Mouse (Mus musculus) liver, embryonic 14.5 days (tissue): ENCODE measurements around the gene Hspa1b. TPM values are rescaled to one million over a fixed set of nuclear protein-coding genes. Genes with fewer than 3 reads are reported as not detected.

Experiments
- ATAC-seq: fragments of 200-750 bp; cut with Nextera tagmentation; 2 replicates; pipeline ENCODE4 v1.8.0; 2017; ENCODE audit warnings: moderate number of reproducible peaks, mild to moderate bottlenecking, moderate library complexity; ENCODE audit not compliant: insufficient read depth
- DNase-seq, 3 experiments: peaks; one replicate each; pipeline ENCODE4 v3.0.0-alpha.2; 2012 to 2013; ENCODE audit warnings: low read depth in 3 of 3, low spot score in 3 of 3
- H3K27ac ChIP-seq: fragments of 300-500 bp; sonication (generic); 2 replicates; pipeline ENCODE4 v1.5.1; 2014; ENCODE audit warnings: moderate library complexity, mild to moderate bottlenecking, control low read depth, inconsistent platforms
- H3K27me3 ChIP-seq: fragments of 300-500 bp; sonication (generic); 2 replicates; pipeline ENCODE4 v1.6.1; 2014; ENCODE audit warnings: mild to moderate bottlenecking, low read length, moderate library complexity; ENCODE audit not compliant: control insufficient read depth, insufficient read depth
- H3K36me3 ChIP-seq: fragments of 300-500 bp; sonication (generic); replicated peaks from 2 replicates; pipeline ENCODE4 v1.6.1; 2014; ENCODE audit warnings: low read depth; ENCODE audit not compliant: control insufficient read depth, insufficient read depth
- H3K4me1 ChIP-seq, 2 experiments: fragments of 200-500 bp in 1 of 2; fragments of 300-500 bp in 1 of 2; sonication (generic) in 1 of 2; replicated peaks; 2 replicates each; pipeline ENCODE4 v1.6.1; 2012 to 2014; ENCODE audit warnings: antibody characterized with exemption in 1 of 2, inconsistent platforms in 1 of 2, low read length in 1 of 2; ENCODE audit not compliant: control insufficient read depth in 2 of 2, insufficient read depth in 2 of 2
- H3K4me2 ChIP-seq: fragments of 300-500 bp; sonication (generic); 2 replicates; pipeline ENCODE4 v1.6.1; 2014; ENCODE audit warnings: low read depth, mild to moderate bottlenecking, control low read depth, moderate library complexity
- H3K4me3 ChIP-seq, 2 experiments: fragments of 200-500 bp in 1 of 2; fragments of 300-500 bp in 1 of 2; sonication (generic) in 1 of 2; 2 replicates each; pipeline ENCODE4 v1.5.1; 2012 to 2014; ENCODE audit warnings: low read depth in 2 of 2, low read length in 2 of 2, mild to moderate bottlenecking in 2 of 2, control low read depth in 1 of 2, inconsistent platforms in 1 of 2, moderate library complexity in 1 of 2; ENCODE audit not compliant: insufficient read depth in 1 of 2
- H3K9ac ChIP-seq: fragments of 300-500 bp; sonication (generic); replicated peaks from 2 replicates; pipeline ENCODE4 v1.6.1; 2014; ENCODE audit warnings: mild to moderate bottlenecking, control low read depth, moderate library complexity
- H3K9me3 ChIP-seq: fragments of 300-500 bp; sonication (generic); 2 replicates; pipeline ENCODE4 v1.6.1; 2016; ENCODE audit warnings: low read length, mixed read lengths; ENCODE audit not compliant: control insufficient read depth
- CTCF ChIP-seq: IDR thresholded peaks from 2 replicates; pipeline ENCODE4 v1.5.1; 2016; ENCODE audit warnings: antibody characterized with exemption, low read depth, control low read depth
- EP300 ChIP-seq: IDR thresholded peaks from 2 replicates; pipeline ENCODE4 v1.6.1; 2016; ENCODE audit warnings: antibody characterized with exemption, low read depth
- WGBS: fragments of 180-500 bp; shearing (Covaris S2); extraction: QIAGEN DNeasy Blood & Tissue Kit; methylation state at CpG from one replicate; pipeline ENCODE4 v1.1.7; 2014; ENCODE audit not compliant: insufficient replicate concordance; 5-methylcytosine and 5-hydroxymethylcytosine counted together
- polyA plus RNA-seq, 2 experiments: library from polyadenylated mRNA; depleted of rRNA in 1 of 2; stranded (reverse) in 1 of 2; unstranded in 1 of 2; fragments of >200 nt; fragmentation: Nextera tagmentation in 1 of 2; extraction: Ambion mirVana in 1 of 2; gene quantifications; 2 replicates each; pipeline versions ENCODE4 v1.2.1 to v1.2.3; 2012 to 2014

Hspa1b gene
- polyA plus RNA-seq, 2 experiments, result 1.5 TPM; not detected in 1

DNA sequence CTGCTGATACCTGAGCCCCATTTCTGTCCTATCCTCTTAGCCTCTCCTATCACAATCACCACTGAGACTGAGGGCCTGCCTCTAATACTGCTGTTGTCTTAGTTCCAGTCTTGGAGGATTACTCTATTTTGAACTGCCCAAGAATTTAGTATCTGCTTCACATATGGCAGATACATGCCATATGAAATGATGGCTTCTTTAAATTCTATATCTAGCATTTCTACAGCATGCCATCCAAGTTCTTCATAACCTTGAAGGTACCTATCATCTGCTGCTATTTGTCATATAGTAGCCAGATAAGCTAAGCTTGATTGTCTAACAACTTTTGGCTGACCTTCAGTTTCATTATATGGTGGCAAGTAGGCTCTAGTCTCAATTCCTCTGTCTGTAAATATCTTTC, 35.7 kb upstream of the Hspa1b start:
- no peak for DNase-seq
- no peak overlapping the region for H3K4me2 ChIP-seq
- H3K4me3 ChIP-seq, result no peak overlapping the region
- TF ChIP-seq EP300, result no peak
- TF ChIP-seq CTCF, result no peak
- 0 out of 2 replicates have a peak overlapping the region, but pooled peaks have one; percentile 18 for H3K27ac ChIP-seq
- peaks cover 23% of the 10 kb centered on the region for H3K36me3 ChIP-seq
- H3K9ac ChIP-seq, result no peak overlapping the region
- ATAC-seq, result no peak
- H3K9me3 ChIP-seq, result no peaks in the 10 kb centered on the region
- no peaks in the 10 kb centered on the region for H3K27me3 ChIP-seq
- peaks cover 21 to 26% of the 10 kb centered on the region in 2 experiments for H3K4me1 ChIP-seq

DNA sequence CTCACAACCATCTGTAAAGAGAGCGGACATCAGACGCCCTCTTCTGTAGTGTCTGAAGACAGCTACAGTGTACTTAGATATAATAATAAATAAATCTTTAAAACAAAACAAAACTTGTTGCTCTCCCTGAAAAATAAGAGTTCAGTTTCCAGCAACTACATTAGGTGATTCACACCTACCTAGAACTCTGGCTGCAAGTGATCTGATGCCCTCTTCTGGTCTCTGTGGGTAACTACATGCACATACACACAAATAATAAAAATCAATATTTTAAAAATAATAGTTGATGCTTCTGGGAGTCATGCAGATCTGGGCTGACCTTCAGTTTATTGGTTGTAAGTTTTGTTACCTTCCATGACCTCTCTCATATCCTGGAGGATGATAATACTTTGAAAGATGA, 25.2 kb upstream of the Hspa1b start:
- ATAC-seq (no peak), DNase-seq (peak in 1 of 3 experiments; percentile 30)
- Histone ChIP-seq H3K9me3 (no peaks in the 10 kb centered on the region), H3K27me3 (no peaks in the 10 kb centered on the region), H3K4me1 (peaks cover 7 to 18% of the 10 kb centered on the region in 2 experiments; a peak in 3 of 4 replicates), H3K4me2 (no peak overlapping the region), H3K36me3 (peaks cover 27% of the 10 kb centered on the region), H3K4me3 (no peak overlapping the region), H3K27ac (no peak overlapping the region), H3K9ac (no peak overlapping the region)
- TF ChIP-seq EP300 (no peak), CTCF (peak; percentile 70)
- 56% methylated on average over 2 of the region's 2 CpGs for WGBS

DNA sequence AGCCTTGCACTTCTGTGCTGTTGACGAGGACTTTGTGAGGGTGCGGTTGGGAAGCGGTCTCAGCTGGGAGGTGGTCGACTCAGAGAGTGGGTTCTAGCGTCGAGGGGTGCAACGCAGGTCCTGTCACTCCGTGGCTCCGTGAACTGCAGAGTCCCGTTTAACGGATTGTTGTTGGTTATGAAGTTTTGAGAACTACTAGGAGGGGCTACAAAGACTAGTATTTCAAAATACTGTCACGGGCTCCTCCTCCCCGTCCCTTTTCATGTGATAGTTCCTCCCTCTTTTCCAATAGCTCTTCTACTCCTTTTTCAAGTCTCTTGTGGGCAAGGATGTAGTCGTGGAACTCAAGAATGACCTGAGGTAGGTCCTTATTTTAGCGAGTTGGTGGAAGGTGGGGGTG, 23.3 kb upstream of the Hspa1b start:
- no peak for TF ChIP-seq EP300
- no peak for TF ChIP-seq CTCF
- no peak; the same call in 1 of the 2 replicates for ATAC-seq

DNA sequence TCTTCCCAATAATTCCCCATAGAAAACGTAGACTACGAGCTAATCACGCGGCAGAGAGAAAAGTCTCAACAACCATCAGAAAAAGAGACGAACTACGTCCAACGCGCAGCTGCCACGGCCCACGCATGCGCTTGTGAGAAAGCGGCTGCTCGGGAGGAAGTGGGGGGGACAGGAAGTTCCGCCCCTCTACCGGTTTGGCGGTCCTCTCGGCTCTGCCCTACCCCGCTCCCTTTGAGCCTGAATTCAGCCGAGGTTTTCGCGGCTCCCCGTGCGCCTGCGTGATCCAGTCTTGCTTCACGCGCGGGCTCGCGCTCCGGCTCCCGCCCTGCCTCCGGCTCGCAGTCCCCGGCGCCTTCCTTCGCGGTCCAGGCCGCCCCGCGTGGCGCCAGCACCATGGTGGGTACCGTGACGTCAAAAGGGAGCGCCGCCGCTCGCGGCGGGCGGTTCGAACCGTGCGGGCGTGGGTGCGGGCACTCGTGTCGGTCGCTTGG, 22.7 kb upstream of the Hspa1b start, which contains the start of gene Lsm2:
Gene Lsm2 (plus strand): TSS at position 173 of the 491 bp plus-strand sequence.
- Histone ChIP-seq H3K4me2 (peak within 1 kb of the TSS; percentile 95), H3K9ac (peak within 1 kb of the TSS; percentile 95), H3K27me3 (no peaks in the 10 kb centered on the region), H3K9me3 (no peaks in the 10 kb centered on the region), H3K4me1 (peaks cover 7 to 18% of the 10 kb centered on the region in 2 experiments; a peak in 3 of 4 replicates), H3K4me3 (peak within 1 kb of the TSS; percentile 91 to 93), H3K27ac (peak within 1 kb of the TSS; percentile 90), H3K36me3 (peaks cover 22% of the 10 kb centered on the region)
- whole genome bisulfite sequencing, result under 1% methylated on average over 58 of the region's 58 CpGs
- DNase-seq, result peak; percentile 85 to 87 (median 86)
- ATAC-seq, result peak; percentile 94
- TF ChIP-seq EP300 (no peak), CTCF (no peak)

More for the DNA sequence above, 23.3 kb upstream of the Hspa1b start:
- H3K4me1 ChIP-seq, result peaks cover 7 to 18% of the 10 kb centered on the region in 2 experiments; a peak in 3 of 4 replicates
- no peaks in the 10 kb centered on the region for H3K27me3 ChIP-seq
- H3K4me2 ChIP-seq, result peak overlapping the region; percentile 95
- WGBS, result under 1% methylated on average over 15 of the region's 15 CpGs
- peak overlapping the region; percentile 91 to 93 for H3K4me3 ChIP-seq
- peaks cover 22% of the 10 kb centered on the region for H3K36me3 ChIP-seq
- H3K9ac ChIP-seq, result peak overlapping the region; percentile 95
- no peak for DNase-seq
- H3K9me3 ChIP-seq, result no peaks in the 10 kb centered on the region
- H3K27ac ChIP-seq, result peak overlapping the region; percentile 90

DNA sequence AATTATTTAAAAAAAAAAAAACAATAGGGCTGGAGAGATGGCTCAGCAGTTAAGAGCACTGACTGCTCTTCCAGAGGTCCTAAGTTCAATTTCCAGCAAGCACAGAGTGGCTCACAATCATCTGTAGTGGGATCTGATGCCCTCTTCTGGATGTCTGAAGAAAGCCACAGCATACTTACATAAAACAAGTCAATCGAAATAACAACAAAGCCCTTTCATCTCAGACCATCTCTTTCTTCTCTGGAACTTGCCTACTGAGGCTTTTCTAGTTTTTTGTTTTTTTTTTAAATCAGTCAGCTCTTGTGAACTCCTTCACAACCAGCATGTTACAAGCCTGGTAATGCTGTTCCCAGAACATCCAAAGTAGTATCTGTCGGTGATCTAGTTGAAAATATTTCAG, 21.6 kb upstream of the Hspa1b start:
- no peaks in the 10 kb centered on the region for H3K27me3 ChIP-seq
- 9% methylated on average over 2 of the region's 2 CpGs for WGBS
- no peak for TF ChIP-seq EP300
- TF ChIP-seq CTCF, result peak; percentile 68
- peak overlapping the region; percentile 62 to 91 for H3K4me3 ChIP-seq
- peak overlapping the region; percentile 90 for H3K27ac ChIP-seq
- ATAC-seq (no peak), DNase-seq (peak in 1 of 3 experiments; percentile 57)
- no peaks in the 10 kb centered on the region for H3K9me3 ChIP-seq
- H3K9ac ChIP-seq, result peak overlapping the region; percentile 95
- peaks cover 11% of the 10 kb centered on the region for H3K36me3 ChIP-seq
- H3K4me1 ChIP-seq, result peaks cover 7 to 18% of the 10 kb centered on the region in 2 experiments; a peak in 3 of 4 replicates
- peak overlapping the region; percentile 95 for H3K4me2 ChIP-seq
